Mouse (Mus musculus) megakaryocyte-erythroid progenitor cell, adult 5-6 weeks (primary cell): ENCODE measurements around the gene Tmod4. TPM values are rescaled to one million over a fixed set of nuclear protein-coding genes. Genes with fewer than 3 reads are reported as not detected.
A peak's percentile ranks its signal among the peaks of the same experiment; 100 is the strongest.
"Not testable (repeated sequence)": the region's sequence is repeated elsewhere in the genome, so short reads cannot be mapped to it uniquely, and the experiment has no call there.

Experiments
- ATAC-seq: replicated peaks from 2 replicates; pipeline ENCODE4 v1.8.0; 2016; ENCODE audit warnings: mild to moderate bottlenecking, inconsistent platforms; ENCODE audit not compliant: severe bottlenecking, poor library complexity, low FRiP score, low TSS enrichment
- total RNA-seq, 2 experiments: library from RNA; stranded (forward) in 1 of 2; stranded (reverse) in 1 of 2; fragments of 200-1000, 215-1000 nt in 1 of 2; fragments of >200 nt in 1 of 2; fragmentation: Nextera tagmentation in 1 of 2; gene quantifications; 2 replicates each; pipeline ENCODE4 v1.2.3; 2014 to 2017

Tmod4 gene
- total RNA-seq (2014; fragmentation: Nextera tagmentation) (2.4 and 5.1 TPM in 2 replicates), total RNA-seq (2017) (0.99 and 2.9 TPM in 2 replicates)

- peak; percentile 71 for ATAC-seq
These were observed at the start of gene Tmod4 for GRCm38 (mm10) chr3:95124246-95124645. Tmod4 (plus strand) TSS chr3:95124476.

GRCm38 (mm10) chr3:95088071-95088470, 36.2 kb upstream of the Tmod4 start:
- no peak for ATAC-seq

DNA sequence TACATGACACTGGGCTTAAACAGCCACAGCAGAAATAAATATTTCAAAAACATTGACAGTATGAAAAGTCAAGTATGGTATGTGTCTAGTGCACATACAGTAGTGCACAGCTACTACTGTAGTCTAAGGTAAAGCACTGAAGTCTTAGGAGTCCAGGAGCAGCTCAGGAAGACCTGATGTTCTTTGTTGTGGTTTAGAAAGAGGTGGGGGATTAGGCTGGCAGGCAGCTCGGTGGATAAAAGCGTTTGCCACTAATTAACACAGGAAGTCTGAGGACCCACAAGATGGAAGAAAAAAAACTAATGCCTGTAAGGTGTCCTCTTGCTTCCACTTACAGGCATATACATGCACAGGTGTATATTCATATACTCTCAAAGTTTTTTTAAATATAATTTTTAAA, 23.4 kb upstream of the Tmod4 start:
- ATAC-seq: no peak

DNA sequence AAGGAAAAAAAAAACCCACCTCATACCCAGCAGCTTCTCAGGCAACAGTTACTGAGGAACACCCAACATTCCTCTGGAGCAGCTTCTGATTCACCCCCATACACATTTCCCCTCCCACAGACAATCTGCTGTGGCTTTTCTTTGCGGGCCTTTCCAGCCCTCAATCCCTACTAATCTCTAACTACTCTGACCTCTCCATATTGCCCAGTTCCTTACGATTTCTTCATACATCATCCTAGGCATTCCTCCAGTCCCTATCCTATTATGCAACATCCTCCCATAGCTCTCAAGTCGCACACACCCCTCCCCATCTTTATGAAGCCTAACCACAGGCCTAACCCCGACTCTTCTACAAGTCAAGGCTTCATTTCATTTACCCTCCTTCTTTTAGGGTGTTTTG, 19.2 kb upstream of the Tmod4 start:
- no peak for ATAC-seq

DNA sequence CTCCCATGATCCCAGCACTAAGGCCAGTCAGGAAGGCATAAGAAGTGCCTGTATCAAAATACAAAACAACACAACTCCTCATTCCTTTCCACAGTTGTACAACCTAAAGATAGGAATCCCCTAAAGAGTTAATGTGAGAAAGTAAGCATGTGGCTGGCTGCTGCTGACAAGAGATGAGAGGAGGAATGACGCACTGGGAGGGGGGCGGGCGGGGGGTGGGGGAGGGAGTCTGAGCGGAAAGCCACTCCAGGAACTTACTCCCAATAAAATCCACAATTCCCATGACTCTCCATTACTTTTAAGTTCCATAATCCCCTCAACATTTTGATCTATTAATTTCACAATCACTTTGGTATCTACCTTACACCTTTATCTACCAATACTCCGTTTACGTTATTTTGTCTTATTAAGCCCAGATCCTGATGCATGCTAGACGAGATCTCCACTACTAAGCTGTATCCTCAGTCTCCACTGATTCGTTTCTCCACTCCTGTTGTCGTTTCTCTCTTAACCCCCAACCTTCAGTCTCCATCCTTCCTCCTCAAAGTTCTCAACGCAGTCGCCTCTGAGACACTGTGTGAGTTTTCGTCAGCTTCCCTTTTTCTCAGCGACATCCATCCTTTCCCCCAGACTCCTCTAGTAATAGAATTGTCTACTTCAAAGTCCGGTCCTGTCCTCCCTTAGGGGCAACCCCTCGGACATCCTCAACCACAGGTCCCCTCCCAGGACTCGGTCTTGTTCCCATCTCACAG, 18.5 kb upstream of the Tmod4 start:
- ATAC-seq: 0 out of 2 replicates have a peak, but pooled peaks have one; percentile 32

DNA sequence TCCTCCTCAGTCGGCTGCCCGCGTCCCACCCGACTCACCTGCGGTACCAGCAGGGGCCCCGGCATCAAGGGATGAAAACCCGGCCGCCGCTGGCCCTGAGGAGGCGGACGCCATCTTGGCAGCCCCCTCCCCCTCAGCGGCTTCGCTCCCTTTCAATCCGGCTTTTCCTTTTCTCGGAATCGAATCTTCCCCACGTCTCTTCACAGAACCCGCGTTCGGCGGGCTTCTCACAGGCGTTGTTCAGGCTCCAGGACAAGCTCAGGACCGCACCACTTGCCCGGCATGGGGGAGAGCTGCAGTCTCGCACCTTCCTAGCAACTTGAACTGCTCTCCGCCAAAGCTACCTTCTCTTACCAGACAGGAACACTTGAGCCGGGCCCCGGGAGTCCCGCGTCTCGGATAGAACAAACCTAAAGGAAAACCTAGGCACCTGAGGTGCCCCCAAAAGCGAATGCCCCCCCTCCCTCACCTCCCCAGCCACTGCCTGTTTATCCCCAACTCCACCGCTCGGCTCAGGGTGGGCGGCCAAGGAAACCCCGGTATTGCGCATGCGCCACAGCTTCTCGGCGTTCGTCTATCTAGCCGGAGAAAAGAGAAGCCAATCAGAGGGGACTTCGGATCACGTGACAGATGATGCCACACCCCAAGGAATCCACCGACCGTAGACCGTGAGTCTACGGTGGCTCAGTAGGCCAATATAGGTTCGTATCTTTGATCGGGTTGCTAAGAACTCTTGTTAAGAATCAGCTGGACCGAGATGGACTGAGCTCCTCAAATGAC, 17.7 kb upstream of the Tmod4 start, which contains the start of gene Pip5k1a:
TSS of gene Pip5k1a (minus strand) at position 593 of the 780 bp plus-strand sequence.
- peak; percentile 69 for ATAC-seq

GRCm38 (mm10) chr3:95107308-95107707, 17.0 kb upstream of the Tmod4 start:
- ATAC-seq: not testable (repeated sequence)

DNA sequence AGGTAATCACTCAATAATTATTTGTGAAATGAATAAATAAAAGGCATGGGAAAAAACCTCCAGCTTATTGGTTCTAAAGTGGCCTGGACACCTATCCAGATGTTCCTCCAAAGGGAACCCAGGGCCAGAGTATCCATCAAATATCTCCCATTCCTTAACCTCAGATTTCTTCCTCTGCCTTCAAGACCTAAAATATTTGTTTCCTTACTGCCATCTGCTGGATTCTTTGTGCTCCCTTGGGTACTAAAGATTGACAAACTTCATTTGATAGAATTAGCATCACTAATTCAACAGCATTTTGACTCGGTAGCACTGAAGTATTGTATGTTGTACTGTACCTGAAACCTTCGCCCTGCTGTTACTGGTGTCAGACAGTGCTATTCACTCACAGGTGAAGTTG, 16.4 kb upstream of the Tmod4 start:
- ATAC-seq: no peak

DNA sequence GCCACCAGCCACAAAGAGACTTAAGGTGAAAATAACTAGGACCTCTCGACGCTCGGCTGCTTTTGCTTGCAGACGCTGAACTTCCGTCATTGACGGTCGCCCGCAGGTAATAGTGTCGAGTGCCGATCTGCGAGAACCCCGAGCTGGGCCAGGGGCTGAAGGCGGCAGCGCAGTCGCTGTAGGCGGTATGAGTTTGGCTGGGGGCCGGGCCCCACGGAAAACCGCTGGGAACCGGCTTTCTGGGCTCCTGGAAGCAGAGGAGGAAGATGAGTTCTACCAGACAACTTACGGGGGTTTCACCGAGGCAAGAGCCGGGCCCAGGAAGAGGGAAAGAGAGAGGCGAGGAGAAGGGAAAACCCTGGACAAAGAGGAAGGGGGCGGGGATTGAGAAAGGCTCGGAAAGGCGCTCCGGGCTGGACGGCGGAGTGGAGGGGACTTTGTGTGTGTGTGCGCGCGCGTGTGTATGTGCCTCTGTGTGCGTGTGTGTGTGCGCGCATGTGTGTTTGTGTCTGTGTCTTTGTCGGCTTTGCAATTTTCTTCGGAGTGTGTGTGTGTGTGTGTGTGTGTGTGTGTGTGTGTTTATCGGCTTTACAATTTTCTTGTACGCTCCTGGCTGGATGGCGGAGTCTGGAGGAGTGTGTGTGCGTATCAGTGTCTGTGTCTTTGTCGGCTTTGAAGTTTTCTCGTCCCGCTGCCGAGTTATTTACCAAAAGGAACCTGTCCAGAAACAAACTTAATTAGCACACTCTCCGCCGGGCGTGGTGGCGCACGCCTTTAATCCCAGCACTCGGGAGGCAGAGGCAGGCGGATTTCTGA, 13.2 kb upstream of the Tmod4 start, which contains the start of gene Vps72:
TSS of gene Vps72 (plus strand) at position 112 of the 816 bp plus-strand sequence.
- ATAC-seq: peak; percentile 85

GRCm38 (mm10) chr3:95112760-95113159, 11.5 kb upstream of the Tmod4 start:
- no peak for ATAC-seq

DNA sequence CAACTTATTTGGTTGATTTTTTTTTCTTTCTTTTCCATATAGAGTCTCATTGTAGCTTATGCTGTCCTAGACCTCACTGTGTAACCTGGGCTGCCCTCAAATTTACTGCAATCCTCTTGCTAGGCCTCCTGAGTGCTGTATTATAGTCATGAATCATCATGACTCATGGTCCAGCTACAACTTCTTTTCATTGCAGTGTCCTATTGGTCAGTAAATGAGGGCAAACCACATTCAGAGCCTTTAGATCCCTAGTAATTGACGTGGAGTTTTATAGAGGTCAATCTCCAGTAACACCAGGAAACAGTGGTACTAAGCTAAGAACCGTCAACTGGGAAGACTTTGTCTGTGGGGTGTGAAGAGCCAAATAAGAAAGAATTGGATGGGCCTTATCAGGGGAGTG, 6.5 kb upstream of the Tmod4 start:
- ATAC-seq: no peak

DNA sequence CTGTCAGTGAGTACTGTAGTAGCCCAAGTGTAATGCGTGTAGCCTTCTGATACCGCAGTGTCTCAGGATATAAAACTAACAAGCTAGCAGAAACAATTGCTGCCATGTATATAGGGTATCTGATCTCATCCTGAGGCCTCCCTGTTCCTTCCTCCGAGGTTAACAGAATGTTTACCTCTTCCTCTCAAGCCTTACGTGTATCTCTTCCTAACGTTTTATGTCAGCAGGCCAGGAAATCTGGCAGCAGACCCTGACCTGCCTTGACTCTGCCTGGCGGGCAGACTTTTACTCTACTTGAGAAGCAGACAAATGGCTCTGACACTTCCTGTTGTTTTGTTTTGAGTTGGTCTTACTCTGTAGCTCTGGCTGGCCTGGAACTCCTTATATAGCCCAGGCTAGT, 2.7 kb upstream of the Tmod4 start:
- no peak for ATAC-seq

GRCm38 (mm10) chr3:95124972-95125371, 696 bp downstream of the Tmod4 start:
- 0 out of 2 replicates have a peak, but pooled peaks have one; percentile 9 for ATAC-seq

GRCm38 (mm10) chr3:95129226-95129651, 5.0 kb downstream of the Tmod4 start:
- ATAC-seq: no peak

DNA sequence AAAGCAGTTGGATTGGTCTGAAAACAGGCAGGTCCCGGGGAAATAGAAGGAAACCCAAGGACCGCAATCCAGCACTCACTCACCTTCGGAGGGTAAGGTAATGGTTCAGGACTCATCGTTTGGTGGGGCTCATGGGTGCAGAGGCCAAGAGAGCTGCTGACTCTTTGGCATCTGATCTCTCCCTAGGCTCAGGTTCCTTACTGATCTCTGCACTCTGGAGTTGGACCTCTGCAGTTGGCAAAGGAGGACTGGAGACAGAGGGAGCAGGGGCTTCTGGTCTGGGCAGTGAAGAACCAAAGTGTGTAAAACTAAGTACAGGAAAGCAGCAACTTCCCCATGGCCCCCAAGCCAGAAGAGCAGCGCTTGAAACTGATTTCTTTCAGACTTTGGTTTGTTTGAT, 5.8 kb downstream of the Tmod4 start:
- no peak for ATAC-seq

DNA sequence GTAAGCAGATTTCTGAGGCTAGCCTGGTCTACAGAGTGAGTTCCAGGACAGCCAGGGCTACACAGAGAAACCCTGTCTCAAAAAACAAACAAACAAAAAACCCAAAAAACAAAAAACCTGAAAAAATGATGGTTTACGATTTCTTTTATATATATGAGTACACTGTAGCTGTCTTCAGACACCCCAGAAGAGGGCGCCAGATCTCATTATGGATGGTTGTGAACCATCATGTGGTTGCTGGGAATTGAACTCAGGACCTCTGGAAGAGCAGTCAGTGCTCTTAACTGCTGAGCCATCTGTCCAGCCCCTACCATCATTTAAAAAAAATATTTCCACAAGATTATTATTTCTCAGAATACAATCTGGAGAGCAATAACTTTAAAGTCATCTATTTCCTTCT, 8.1 kb downstream of the Tmod4 start:
- ATAC-seq: not testable (repeated sequence)

GRCm38 (mm10) chr3:95133176-95133575, 8.9 kb downstream of the Tmod4 start:
- ATAC-seq: no peak

DNA sequence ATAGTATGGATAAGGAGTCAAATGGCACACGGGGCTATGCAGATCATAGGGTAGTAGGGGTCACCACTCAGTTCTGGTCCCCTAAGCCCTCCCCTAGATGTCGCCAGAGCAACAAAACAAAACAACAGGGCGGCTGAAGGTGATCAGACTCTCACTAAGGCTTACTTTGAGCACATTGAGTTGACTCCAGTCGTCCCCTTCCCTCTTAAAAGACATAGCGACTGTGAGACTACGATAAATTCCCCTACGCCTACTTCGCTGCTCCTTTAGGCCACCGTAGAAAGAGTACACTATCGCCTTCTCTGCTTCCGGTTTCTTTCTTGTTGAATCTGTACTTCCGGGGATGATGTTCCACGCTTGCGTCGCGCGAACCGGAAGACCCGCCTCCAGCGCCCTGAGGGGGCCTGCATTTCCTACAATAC, 9.4 kb downstream of the Tmod4 start, which contains the start of the genes Scnm1 and Lysmd1:
TSS of gene Scnm1 (minus strand) at position 332 of the 422 bp plus-strand sequence.
TSS of gene Lysmd1 (plus strand) at position 409 of the 422 bp plus-strand sequence.
- ATAC-seq: peak; percentile 89

GRCm38 (mm10) chr3:95134133-95134532, 9.9 kb downstream of the Tmod4 start:
- peak; percentile 31; the same call in 1 of the 2 replicates for ATAC-seq
